Mouse (Mus musculus) MEL-GATA-1-ER (cell line): ENCODE data around the gene Slc2a10.
A peak's percentile ranks its signal among the peaks of the same experiment; 100 is the strongest.
"Not testable (repeated sequence)": the region's sequence is repeated elsewhere in the genome, so short reads cannot be mapped to it uniquely, and the experiment has no call there.

Experiments used
- DNase-seq: peaks from one replicate; pipeline ENCODE4 v3.0.0-alpha.2; 2012; ENCODE audit warnings: low read depth; ENCODE audit errors: extremely low read depth

Slc2a10 gene

GRCm38 (mm10) chr2:165498816-165499215 lies 4.8 kb upstream of the Slc2a10 start:
- DNase-seq: no peak

DNA sequence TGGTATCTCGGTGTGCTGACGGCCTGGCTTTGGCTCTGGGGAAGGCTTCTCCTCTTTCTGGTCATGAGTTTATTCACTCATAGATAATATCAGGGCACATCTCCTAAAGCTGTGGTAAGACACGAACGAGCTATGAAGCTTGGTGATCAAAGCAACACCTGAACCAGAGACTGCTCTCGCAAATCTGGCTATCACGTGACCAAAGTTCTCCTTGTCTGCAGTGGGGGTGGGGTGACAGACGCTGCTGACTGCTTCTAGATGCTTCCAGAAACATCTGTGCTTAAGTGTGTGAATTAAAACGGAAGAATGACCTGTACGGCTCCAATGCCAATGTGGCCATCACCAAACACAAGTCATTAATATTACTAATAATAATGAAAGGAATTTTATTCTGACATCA lies 6.1 kb downstream of the Slc2a10 start:
- DNase-seq: no peak

DNA sequence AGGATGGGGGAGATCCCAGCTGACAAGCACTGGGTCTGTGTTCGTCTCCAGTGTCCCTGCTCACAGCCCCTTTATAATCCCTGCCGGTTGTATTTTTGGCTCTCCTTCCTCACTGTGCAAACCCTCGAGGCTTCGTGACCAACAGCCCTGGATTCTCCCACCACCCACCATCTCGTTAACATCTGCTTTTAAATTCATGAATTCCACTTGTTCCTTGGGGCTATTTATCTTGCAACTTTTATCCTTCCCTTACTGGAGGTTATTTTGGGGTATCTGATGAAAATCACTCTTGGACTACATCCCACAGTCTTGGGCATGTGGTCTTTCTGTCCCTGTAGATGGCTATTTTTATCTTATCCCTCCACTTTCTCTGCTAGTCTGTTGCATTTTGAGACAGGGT lies 6.9 kb downstream of the Slc2a10 start:
- DNase-seq: no peak

GRCm38 (mm10) chr2:165510914-165511458 lies 7.4 kb downstream of the Slc2a10 start:
- not testable (repeated sequence) for DNase-seq

DNA sequence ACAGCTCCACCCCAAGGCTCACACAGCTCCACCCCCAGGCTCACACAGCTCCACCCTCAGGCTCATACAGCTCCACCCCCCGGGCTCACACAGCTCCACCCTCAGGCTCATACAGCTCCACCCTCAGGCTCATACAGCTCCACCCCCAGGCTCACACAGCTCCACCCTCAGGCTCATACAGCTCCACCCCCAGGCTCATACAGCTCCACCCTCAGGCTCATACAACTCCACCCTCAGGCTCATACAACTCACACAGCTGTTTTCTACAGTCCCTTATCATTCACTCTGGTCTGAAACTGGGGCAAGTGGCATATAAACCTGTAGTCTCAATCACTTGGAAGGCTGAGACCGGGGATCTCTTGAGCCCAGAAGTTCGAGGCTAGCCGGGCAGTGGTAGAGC lies 7.9 kb downstream of the Slc2a10 start:
- DNase-seq: not testable (repeated sequence)

DNA sequence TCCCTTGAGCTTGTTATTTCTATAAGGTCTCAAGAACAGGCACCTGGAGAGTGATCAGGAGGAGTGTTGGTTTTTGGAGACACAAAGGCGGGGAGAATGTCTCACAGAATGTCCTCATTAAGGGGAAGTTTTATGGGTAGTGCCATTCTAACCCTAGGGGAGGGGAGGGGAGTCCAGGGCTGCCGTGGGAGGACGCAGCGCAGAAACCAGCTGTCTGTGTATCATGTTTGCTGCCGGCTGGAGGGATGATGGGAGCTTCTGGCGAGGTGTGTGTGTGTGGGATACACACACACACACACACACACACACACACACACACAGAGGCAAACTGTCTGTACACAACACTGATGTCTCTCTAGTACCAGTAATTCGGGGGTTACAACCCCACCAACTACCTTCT lies 8.8 kb downstream of the Slc2a10 start:
- DNase-seq: no peak

DNA sequence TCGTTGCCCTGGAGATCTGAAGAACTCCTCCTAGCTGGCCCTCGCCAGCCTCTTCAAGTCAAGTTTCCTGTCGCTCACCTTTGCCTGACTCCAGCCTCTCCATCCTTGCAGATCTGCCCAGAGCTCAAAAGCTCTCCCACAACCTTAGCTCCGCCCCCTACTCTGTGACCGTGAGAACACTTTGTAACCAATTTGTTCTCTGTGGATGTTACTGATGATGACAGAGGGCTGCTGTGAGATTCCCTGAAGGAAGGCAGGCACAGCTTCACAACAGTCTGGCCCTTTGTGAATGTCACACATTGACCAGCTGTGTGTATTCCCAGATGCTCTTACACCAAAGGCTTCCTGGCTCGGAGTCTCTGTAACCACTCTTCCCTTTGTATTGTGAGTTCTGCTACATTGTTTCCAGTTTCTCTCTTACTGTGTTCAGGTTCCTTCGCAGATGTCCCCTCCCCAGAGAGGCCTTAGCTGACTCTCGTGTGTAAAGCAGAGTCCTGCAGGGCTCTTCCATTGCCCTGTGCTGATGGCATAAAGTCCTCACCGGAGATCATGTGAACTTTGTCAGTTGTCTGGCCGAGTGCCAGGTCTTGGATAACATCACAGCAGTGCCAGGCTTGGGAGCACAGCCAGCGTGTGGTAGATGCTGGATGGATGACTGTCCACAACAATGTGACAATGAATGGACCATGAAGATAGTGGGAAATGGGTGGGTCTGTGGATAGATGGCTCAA lies 9.4 kb downstream of the Slc2a10 start:
- no peak for DNase-seq

DNA sequence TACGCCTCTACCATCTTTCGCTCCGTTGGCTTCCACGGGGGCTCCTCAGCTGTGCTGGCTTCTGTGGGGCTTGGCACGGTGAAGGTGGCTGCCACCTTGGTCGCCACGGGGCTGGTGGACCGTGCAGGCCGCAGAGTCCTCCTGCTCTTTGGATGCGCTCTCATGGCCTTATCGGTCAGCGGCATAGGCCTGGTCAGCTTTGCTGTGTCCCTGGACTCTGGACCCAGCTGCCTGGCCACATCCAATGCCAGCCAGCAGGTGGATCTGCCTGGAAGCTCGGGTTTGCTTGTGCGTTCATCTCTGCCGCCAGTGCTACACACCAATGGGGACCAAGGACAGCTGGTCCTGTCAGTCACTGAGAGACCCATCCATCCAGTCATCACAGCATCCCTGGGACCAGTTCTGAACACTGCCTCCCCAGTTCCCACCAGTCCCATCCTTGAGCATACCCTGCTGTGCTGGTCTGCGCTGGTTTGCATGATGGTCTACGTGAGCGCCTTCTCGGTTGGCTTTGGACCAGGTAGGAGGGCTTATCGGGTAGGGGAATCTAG lies 11.7 kb downstream of the Slc2a10 start:
- no peak for DNase-seq

DNA sequence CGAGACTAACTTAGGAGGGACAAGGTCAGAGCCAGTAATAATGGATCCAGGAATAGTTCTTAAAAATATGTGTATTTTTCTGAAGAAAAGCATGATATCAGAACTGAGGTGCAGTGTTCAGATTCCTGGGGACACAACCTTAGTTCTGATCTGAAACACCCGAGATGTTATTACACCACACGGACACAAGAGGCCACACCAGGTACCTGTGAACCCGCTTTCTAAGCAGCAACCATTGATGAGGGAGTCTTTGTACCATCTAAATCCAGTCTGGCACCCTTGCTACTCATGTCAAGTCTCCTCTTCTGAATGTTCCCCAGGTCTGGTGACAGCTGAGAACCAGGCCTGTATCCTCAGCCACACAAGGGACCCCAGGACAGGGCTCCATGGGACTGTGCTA lies 22.0 kb downstream of the Slc2a10 start:
- no peak for DNase-seq

GRCm38 (mm10) chr2:165529106-165529505 lies 25.5 kb downstream of the Slc2a10 start:
- no peak for DNase-seq

DNA sequence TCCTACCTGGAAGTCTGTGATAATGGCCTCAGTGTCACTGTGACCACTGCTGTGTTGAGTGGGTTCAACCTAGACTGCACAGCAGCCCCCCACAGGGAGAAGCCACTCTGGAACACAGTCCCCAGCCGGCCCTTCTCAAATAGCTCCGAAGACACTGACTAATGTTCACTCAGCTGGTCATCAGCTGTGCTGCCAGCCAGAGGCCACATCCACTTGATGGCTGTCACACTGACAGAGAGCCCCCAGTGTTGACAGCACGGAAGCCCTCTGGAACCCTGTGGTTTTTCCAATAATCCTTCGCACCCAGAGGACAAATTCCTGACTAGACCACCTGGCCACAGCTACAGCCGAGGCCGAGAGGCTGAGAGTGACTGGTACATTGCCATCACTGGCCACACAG lies 30.2 kb downstream of the Slc2a10 start:
- DNase-seq: no peak

GRCm38 (mm10) chr2:165540975-165541374 lies 37.4 kb downstream of the Slc2a10 start:
- DNase-seq: no peak

- no peak for DNase-seq
Observed at GRCm38 (mm10) chr2:165542939-165543669, 39.5 kb downstream of the Slc2a10 start.

DNA sequence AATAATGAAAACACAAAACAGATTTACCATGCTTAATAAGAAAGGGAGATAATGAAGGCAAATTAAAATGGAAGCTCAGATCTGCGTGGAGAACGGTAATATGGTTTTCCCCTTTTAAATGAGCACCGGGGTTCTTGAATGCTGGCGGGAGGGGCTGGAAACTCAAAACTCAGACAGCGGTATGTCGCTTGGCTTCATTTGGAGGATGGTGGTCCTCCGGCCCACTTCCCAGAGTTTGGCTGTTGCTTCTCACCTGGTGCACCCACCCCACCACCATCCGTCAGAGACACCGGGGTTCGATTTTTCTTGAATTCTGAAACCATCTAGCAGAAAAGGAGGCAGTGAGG lies 40.1 kb downstream of the Slc2a10 start:
- DNase-seq: no peak

DNA sequence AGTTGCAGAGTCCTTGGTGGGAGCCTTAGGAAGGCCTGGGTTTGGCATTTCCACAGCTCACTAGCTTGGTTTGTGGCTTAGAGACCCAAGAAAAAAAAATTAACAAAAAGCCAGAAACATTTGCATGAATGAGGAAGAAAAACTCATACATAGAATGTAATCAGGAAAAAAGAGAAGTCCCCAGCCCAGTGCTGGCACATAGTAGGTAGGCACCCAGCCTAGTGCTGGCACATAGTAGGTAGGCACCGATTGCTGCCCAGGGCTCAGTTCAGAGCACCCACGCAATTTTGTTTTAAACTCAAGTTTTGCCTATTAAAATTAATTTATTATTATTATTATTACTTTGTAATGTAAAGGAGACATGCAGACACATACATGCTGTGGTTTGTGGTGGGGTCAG lies 42.1 kb downstream of the Slc2a10 start:
- DNase-seq: no peak

DNA sequence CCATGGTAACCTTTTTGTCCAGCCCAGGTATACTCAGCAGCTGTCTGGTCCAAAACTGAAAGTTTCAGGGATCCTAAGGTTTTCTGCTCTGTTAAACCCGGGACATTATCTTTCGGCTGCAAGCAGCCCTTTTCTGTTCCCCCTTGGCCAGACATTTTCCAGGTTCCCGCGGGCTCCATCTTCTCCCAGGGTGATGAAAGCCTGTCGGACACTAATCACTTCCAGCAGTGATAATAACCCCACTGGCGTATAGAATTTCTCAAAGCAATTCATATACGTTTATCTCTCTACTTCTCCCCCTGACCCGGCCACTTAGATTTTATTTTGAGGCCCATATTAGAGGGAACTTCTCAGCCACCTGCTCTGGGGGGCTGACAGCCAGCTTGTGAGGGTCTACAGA lies 42.8 kb downstream of the Slc2a10 start:
- DNase-seq: no peak

GRCm38 (mm10) chr2:165547410-165547809 lies 43.8 kb downstream of the Slc2a10 start:
- peak; percentile 12 for DNase-seq

DNA sequence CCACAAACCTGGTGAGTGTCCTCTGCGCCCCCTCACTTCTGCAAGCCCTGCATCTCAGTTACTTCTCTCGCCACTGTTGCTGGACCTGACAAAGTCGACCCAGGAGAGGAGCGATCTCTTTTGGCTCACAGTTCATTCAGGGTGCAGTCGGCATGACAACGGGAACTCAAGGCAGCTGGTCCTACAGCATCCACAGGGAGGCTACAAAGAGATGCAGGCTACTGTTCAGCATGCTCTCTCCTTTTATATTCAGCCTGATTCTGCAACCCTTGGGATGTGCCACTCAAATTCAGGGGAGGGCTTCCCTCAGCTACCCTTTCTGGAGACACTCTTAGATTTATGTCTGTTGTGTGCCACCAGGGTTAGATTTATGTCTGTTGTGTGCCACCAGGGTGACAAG lies 45.0 kb downstream of the Slc2a10 start:
- no peak for DNase-seq

- DNase-seq: not testable (repeated sequence)
Observed at GRCm38 (mm10) chr2:165550410-165550809, 46.8 kb downstream of the Slc2a10 start.

GRCm38 (mm10) chr2:165554066-165554465 lies 50.5 kb downstream of the Slc2a10 start:
- no peak for DNase-seq

- DNase-seq: no peak
Observed at GRCm38 (mm10) chr2:165557278-165557677, 53.7 kb downstream of the Slc2a10 start.

DNA sequence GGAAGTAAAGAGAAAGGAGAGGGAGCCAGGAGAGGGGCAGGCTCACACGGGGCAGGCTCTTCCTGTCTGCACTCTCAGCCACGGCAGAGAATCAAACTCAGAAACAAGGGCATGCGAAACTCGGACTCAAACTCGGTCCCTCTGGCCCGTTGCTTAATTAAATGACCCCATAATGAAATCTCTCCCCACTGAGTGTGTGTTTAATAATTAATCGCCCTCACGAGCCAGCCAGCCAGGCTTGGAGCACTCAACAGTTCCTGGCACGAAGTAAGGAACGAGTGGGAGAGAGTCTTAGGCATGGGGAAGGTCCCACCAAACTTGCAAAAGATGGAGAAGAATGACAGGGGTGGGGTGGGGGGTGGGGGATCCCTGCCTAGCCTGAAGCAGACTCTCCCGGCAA lies 55.3 kb downstream of the Slc2a10 start:
- DNase-seq: no peak
